Mouse (Mus musculus): ENCODE measurements around the gene Zfp606. TPM values are rescaled to one million over a fixed set of nuclear protein-coding genes. Genes with fewer than 3 reads are reported as not detected.

Gene Zfp606
- polyA plus RNA-seq (2016; fragmentation: Nextera tagmentation; extraction: Ambion mirVana) = 5.7 and 5.9 TPM in 2 replicates

DNA sequence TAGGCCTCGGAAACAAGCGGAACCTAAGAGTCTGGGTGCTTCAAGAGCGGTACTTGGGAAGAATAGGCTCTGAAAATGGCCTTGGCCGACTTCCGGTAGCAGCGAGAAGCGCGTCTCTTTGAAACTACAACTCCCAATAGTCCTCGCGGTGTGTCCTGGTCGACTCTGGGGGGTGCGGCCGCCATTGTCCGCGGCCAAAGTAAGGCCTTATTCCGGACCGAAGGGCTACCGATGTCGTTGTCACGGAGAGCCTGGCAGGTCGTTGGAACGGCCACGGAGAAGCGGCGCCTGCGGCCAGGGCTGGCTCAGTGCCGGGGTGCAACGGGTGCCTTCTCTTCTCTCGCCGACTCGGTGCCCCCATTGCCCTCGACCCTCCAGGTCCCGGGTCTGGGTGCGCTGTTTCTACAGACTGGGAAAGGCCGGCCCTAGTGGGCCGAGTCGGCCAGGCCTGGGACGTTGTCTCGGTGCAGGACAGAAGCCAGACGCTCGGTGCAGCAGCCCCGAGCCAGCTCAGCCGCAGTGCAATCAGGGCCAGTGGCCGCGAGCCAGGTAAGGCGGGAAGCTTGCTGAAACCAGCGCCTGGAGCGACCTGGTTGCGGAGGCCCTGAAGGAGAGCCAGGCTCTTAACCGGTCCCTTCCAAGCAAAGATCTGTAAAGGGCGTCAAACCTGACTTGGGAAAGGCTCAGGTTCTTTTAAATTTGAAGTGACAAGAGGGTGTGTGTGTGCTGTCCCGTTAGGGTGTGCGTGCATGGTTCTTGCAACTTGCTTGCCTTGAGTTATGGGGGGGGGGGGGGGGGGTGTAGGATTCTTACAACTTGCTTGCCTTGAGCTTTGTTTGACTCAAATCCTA is at the start of gene Zfp606:
Zfp606 (plus strand) TSS at position 136 of the 851 bp plus-strand sequence.
- Histone ChIP-seq H3K4me2 (peak within 1 kb of the TSS; percentile 79), H3K9ac (peak within 1 kb of the TSS; percentile 79), H3K4me3 (peak within 1 kb of the TSS; percentile 82), H3K4me1 (peaks cover 7% of the 10 kb centered on the region), H3K36me3 (peaks cover 32% of the 10 kb centered on the region), H3K27ac (peak within 1 kb of the TSS; percentile 63), H3K9me3 (replicated peaks) (no peaks in the 10 kb centered on the region), H3K27me3 (replicated peaks) (no peaks in the 10 kb centered on the region)
- under 1% methylated on average over 53 of the region's 53 CpGs for WGBS (ENCODE audit: insufficient replicate concordance)
- peak; percentile 94 for ATAC-seq

DNA sequence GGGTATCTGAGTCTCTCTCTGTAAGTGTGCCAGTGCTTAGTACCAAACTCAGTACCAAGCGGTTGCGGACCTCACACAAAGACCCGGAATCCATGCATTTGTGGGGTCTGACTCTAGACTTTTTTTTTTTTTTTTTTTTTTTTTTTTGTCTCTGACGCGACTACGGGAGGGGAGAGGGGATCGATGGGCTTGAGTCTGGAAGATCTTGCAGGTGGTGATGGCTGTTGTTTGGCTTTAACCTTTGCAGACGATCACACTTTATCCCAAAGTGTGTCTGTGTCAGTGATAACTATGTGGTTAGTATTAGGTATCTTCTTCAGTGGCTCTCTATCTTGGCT is 885 bp downstream of the Zfp606 start:
- peak overlapping the region; percentile 82 for H3K4me3 ChIP-seq
- no peaks in the 10 kb centered on the region for H3K9me3 ChIP-seq (replicated peaks)
- no peak overlapping the region for H3K27ac ChIP-seq
- H3K36me3 ChIP-seq = peaks cover 38% of the 10 kb centered on the region
- WGBS (ENCODE audit: insufficient replicate concordance) = 2% methylated on average over 8 of the region's 8 CpGs
- no peak for ATAC-seq
- H3K9ac ChIP-seq = peak overlapping the region; percentile 79
- H3K27me3 ChIP-seq (replicated peaks) = no peaks in the 10 kb centered on the region
- peaks cover 7% of the 10 kb centered on the region for H3K4me1 ChIP-seq
- peak overlapping the region; percentile 79 for H3K4me2 ChIP-seq

DNA sequence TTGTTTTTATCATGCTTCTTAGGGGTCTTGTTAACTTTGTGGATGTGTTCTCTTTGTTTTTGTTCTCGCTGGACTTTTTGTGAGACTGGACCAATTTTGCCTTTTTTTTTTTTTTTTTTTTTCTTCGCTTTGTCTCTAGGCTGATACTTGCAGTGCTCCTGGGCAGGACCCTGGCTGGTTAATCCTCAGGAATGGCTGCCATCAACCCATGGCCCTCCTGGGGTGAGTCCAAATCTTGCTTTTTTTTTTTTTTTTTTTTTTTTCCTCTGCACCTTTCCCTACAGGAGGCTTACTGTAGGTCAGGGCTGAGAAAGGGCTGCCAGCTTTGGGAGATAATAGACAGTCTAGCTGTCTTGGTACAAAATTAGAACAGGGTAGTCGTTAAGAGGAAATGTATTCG is 1.4 kb downstream of the Zfp606 start:
- ATAC-seq = no peak
- no peaks in the 10 kb centered on the region for H3K27me3 ChIP-seq (replicated peaks)
- peaks cover 7% of the 10 kb centered on the region for H3K4me1 ChIP-seq
- H3K4me3 ChIP-seq = peak overlapping the region; percentile 82
- no peaks in the 10 kb centered on the region for H3K9me3 ChIP-seq (replicated peaks)
- peak overlapping the region; percentile 79 for H3K4me2 ChIP-seq
- 56% methylated on average over 4 of the region's 4 CpGs for WGBS (ENCODE audit: insufficient replicate concordance)
- H3K36me3 ChIP-seq = peaks cover 44% of the 10 kb centered on the region
- H3K27ac ChIP-seq = no peak overlapping the region
- H3K9ac ChIP-seq = 0 out of 2 replicates have a peak overlapping the region, but pooled peaks have one; percentile 79

DNA sequence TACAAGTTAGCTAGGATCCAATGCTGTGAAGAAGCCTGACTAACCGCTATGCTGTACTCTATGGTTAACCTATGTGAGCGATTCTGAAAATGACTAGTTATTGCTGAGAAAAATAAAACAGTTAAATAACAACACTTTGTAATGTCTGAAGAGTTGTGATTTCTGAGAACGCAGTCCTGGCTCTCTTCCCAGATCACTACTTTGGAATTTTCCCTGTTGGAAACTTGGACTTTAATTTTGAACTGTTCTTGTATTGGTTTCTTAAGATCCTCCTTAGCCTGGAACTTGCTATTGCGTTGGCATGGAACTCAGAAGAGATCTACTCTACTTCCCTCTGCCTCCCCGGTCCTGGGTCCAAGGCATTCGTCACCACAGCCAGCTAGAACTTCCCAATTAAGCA is 5.7 kb downstream of the Zfp606 start:
- no peaks in the 10 kb centered on the region for H3K27me3 ChIP-seq (replicated peaks)
- peaks cover 86% of the 10 kb centered on the region for H3K36me3 ChIP-seq
- H3K4me1 ChIP-seq = peaks cover 3% of the 10 kb centered on the region
- H3K9me3 ChIP-seq (replicated peaks) = no peaks in the 10 kb centered on the region
- no peak for ATAC-seq
- no peak overlapping the region for H3K27ac ChIP-seq
- H3K4me2 ChIP-seq = no peak overlapping the region
- WGBS (ENCODE audit: insufficient replicate concordance) = 82% methylated on average over 6 of the region's 6 CpGs
- no peak overlapping the region for H3K4me3 ChIP-seq
- H3K9ac ChIP-seq = no peak overlapping the region

DNA sequence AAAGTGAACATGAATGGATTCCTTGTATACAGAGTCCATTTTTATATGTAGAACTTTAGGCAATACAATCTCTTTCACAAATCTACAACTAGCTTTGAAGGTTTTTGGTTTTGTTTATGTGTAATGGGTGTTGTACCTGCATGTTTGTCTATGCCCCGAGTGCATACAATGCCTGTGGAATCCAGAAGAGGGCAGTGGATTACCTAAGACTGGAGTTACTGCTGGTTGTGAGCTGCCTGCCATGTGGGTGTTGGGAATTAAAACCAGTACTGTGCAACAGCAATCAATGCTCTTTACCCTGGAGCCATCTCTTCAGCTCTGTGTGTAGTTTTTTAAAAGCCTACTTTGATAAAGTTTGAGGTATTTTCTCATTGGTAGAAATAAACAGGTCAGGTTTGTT is 7.9 kb downstream of the Zfp606 start:
- H3K4me2 ChIP-seq = no peak overlapping the region
- 0 out of 2 replicates have a peak, but pooled peaks cover 2% of the 10 kb centered on the region for H3K9me3 ChIP-seq (replicated peaks)
- no peak for ATAC-seq
- no peak overlapping the region for H3K27ac ChIP-seq
- no peaks in the 10 kb centered on the region for H3K27me3 ChIP-seq (replicated peaks)
- 66% methylated on average over 1 of the region's 1 CpGs for WGBS (ENCODE audit: insufficient replicate concordance)
- no peaks in the 10 kb centered on the region for H3K4me1 ChIP-seq
- H3K4me3 ChIP-seq = no peak overlapping the region
- peaks cover 99% of the 10 kb centered on the region for H3K36me3 ChIP-seq
- no peak overlapping the region for H3K9ac ChIP-seq

DNA sequence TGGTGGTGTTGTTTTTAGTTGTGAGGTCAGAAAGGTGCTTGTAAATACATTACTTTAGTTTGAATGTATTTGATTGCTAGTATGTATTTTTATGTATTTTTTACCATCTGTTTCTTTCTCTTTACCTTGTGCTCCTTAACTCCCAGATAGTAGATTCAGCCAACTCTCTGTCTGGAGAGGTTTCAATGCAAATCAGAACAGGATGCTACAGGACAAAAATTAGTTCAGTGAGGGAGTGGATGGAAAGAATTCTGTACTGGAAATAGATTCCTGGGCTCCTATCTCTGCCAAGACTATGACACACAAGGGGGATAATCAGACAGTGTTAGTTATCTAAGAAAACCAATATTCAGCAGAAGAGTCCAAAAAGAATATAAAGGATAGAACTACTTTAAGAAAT is 8.6 kb downstream of the Zfp606 start:
- Histone ChIP-seq H3K4me1 (no peaks in the 10 kb centered on the region), H3K4me3 (no peak overlapping the region), H3K27ac (no peak overlapping the region), H3K27me3 (replicated peaks) (no peaks in the 10 kb centered on the region), H3K4me2 (no peak overlapping the region), H3K36me3 (peaks cover 99% of the 10 kb centered on the region), H3K9me3 (replicated peaks) (peaks cover 2% of the 10 kb centered on the region), H3K9ac (no peak overlapping the region)
- ATAC-seq = no peak

DNA sequence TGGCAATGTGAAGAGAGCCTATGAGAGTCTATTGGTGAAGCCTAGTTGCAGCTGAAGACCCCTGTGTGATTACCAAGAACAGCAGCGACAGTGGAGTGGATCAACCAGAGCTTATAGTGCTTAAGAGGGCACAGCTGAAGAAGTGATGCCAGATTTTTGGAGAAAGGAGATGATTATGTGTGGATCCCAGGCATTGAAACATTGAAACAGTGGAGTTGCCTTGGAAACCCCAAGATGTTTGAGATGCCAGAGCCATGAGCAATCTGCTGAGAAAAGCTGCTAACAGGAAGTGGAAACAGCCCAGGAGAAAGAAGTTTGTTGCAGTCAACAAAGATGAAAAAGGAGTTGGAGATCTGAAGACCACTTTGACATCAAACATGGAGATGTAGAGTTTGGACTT is 32.8 kb downstream of the Zfp606 start:
- Histone ChIP-seq H3K36me3 (no peaks in the 10 kb centered on the region), H3K27me3 (replicated peaks) (no peaks in the 10 kb centered on the region), H3K4me3 (no peak overlapping the region), H3K9ac (no peak overlapping the region), H3K9me3 (replicated peaks) (0 out of 2 replicates have a peak, but pooled peaks cover 10% of the 10 kb centered on the region), H3K27ac (no peak overlapping the region), H3K4me1 (no peaks in the 10 kb centered on the region), H3K4me2 (no peak overlapping the region)
- 29% methylated on average over 1 of the region's 1 CpGs for WGBS (ENCODE audit: insufficient replicate concordance)
- no peak for ATAC-seq

DNA sequence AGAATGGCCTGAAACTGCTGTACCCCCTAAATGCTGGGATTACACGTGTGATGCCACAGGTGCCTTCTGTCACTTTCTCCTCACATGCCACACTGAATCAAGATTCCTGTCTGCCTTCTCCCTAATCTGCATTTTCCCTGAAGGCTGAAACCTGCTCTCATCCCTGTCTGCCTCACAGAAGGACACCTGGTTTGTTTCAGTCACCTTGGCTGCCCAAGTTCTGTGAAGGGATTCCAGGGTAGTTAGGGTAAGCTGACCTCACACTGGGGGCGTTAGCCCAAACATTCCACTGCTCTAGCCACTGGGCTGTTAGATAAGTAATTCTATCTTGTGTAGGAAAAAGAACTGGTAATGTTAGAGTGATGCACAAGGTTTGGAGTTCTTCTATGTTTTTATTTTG is 34.1 kb downstream of the Zfp606 start, which contains the start of gene 2900092C05Rik:
2900092C05Rik (plus strand) TSS at position 301 of the 400 bp plus-strand sequence.
- no peaks in the 10 kb centered on the region for H3K36me3 ChIP-seq
- no peaks in the 10 kb centered on the region for H3K4me1 ChIP-seq
- 39% methylated on average over 2 of the region's 2 CpGs for WGBS (ENCODE audit: insufficient replicate concordance)
- no peak within 1 kb of the TSS for H3K9ac ChIP-seq
- no peak within 1 kb of the TSS for H3K4me2 ChIP-seq
- no peak within 1 kb of the TSS for H3K27ac ChIP-seq
- ATAC-seq = no peak
- H3K4me3 ChIP-seq = no peak within 1 kb of the TSS
- H3K9me3 ChIP-seq (replicated peaks) = 0 out of 2 replicates have a peak, but pooled peaks cover 10% of the 10 kb centered on the region
- no peaks in the 10 kb centered on the region for H3K27me3 ChIP-seq (replicated peaks)

Other genes starting within 250 kb of the Zfp606 start
- not detected in 2 replicates for gene Vmn1r81, start 210.0 kb upstream of the Zfp606 start, polyA plus RNA-seq (2016; fragmentation: Nextera tagmentation; extraction: Ambion mirVana)
- gene Vmn1r82, start 177.9 kb upstream of the Zfp606 start, polyA plus RNA-seq (2016; fragmentation: Nextera tagmentation; extraction: Ambion mirVana) = not detected in 2 replicates
- gene Vmn1r83, start 148.8 kb upstream of the Zfp606 start, polyA plus RNA-seq (2016; fragmentation: Nextera tagmentation; extraction: Ambion mirVana) = 0.04 TPM in 1 of 2 replicates, not detected in the other
- not detected in 2 replicates for gene Vmn1r84, start 109.0 kb upstream of the Zfp606 start, polyA plus RNA-seq (2016; fragmentation: Nextera tagmentation; extraction: Ambion mirVana)
- gene Zfp551, start 55.5 kb upstream of the Zfp606 start, polyA plus RNA-seq (2016; fragmentation: Nextera tagmentation; extraction: Ambion mirVana) = 0.91 and 1.2 TPM in 2 replicates
- gene 2900092C05Rik, start 34.2 kb downstream of the Zfp606 start, polyA plus RNA-seq (2016; fragmentation: Nextera tagmentation; extraction: Ambion mirVana) = not detected in 2 replicates
- gene Vmn2r53, start 130.5 kb downstream of the Zfp606 start, polyA plus RNA-seq (2016; fragmentation: Nextera tagmentation; extraction: Ambion mirVana) = not detected in 2 replicates
- not detected in 2 replicates for gene Vmn2r54, start 162.0 kb downstream of the Zfp606 start, polyA plus RNA-seq (2016; fragmentation: Nextera tagmentation; extraction: Ambion mirVana)
- not detected in 2 replicates for gene Vmn2r55, start 206.7 kb downstream of the Zfp606 start, polyA plus RNA-seq (2016; fragmentation: Nextera tagmentation; extraction: Ambion mirVana)

All from liver, embryonic 12.5 days (tissue).